Comparison of ENCODE assay signal across 10 mouse cellular contexts in genomic region chr17:28418481-28418880, GRCm38 (mm10). TPM values are rescaled to one million over a fixed set of nuclear protein-coding genes. Genes with fewer than 3 reads are reported as not detected.
"Had no signal": no experiment of that assay in that cellular context is flagged by ENCODE, and none has a peak within 500 bp of the region (broad histone marks: within the 10 kb centered on the region; RNA-seq: fewer than 3 reads in every experiment).

No protein-coding gene starts in this region.

RNA-seq across cellular contexts. Expression of gene Tulp1, which starts 53.5 kb away (rescaled TPM):
- total RNA-seq: left cerebral cortex, postnatal 25 days; left cerebral cortex, postnatal 36 days; liver, adult 2 months; megakaryocyte progenitor cell, adult 5-6 weeks; megakaryocyte, adult 5-6 weeks; megakaryocyte-erythroid progenitor cell, adult 5-6 weeks; monocyte, adult 5-6 weeks had no signal
- polyA plus RNA-seq: liver, adult 2 months; liver, embryonic 16.5 days; macrophage; myocyte had no signal
